Mouse (Mus musculus): ENCODE measurements around the gene Ccer2.

- TF ChIP-seq CTCF (IDR thresholded peaks at IDR 0.05; ENCODE audit: low read depth), result no peak
- TF ChIP-seq EP300 (IDR thresholded peaks at IDR 0.05; ENCODE audit: low read depth), result no peak
These were observed 25.3 kb downstream of the Ccer2 start for GRCm38 (mm10) chr7:28781261-28781663.

Measured in heart, postnatal 0 days (tissue).